Mouse (Mus musculus) G1E (cell line): ENCODE measurements around the gene Hyal3. TPM values are rescaled to one million over a fixed set of nuclear protein-coding genes. Genes with fewer than 3 reads are reported as not detected.

Experiments
- ATAC-seq: 2 replicates; pipeline ENCODE4 v1.8.0; 2016; ENCODE audit warnings: mild to moderate bottlenecking; ENCODE audit not compliant: insufficient number of reproducible peaks, poor library complexity, low FRiP score, severe bottlenecking; ENCODE audit errors: extremely low read depth
- DNase-seq: peaks from one replicate; pipeline ENCODE4 v3.0.0; 2012; ENCODE audit warnings: low spot score
- H3K27me3 ChIP-seq: 2 replicates; pipeline ENCODE4 v1.6.1; 2012; ENCODE audit warnings: mild to moderate bottlenecking, low read length, inconsistent platforms; ENCODE audit not compliant: insufficient read depth
- H3K36me3 ChIP-seq: replicated peaks from 2 replicates; pipeline ENCODE3; 2012; ENCODE audit warnings: mild to moderate bottlenecking, inconsistent platforms
- H3K4me1 ChIP-seq: 2 replicates; pipeline ENCODE4 v1.6.1; 2012; ENCODE audit warnings: low read depth, low read length, inconsistent platforms, mixed read lengths; ENCODE audit not compliant: insufficient read depth
- H3K4me3 ChIP-seq: 2 replicates; pipeline ENCODE4 v1.5.1; 2012; ENCODE audit warnings: low read depth, mild to moderate bottlenecking, inconsistent platforms, low read length, moderate library complexity, mixed read lengths
- H3K9me3 ChIP-seq: replicated peaks from 2 replicates; pipeline ENCODE4 v1.6.1; 2012; ENCODE audit warnings: inconsistent platforms
- CTCF ChIP-seq: IDR thresholded peaks from 2 replicates; pipeline ENCODE4 v1.5.1; 2012; ENCODE audit warnings: low read depth, low read length, inconsistent platforms, mixed read lengths
- GATA1 ChIP-seq: IDR thresholded peaks from 2 replicates; pipeline ENCODE4 v1.6.1; 2012; ENCODE audit warnings: borderline replicate concordance, low read length, inconsistent platforms, mixed read lengths
- GATA2 ChIP-seq: IDR thresholded peaks from 2 replicates; pipeline ENCODE4 v1.6.1; 2012; ENCODE audit warnings: low read depth, low read length, inconsistent platforms, borderline replicate concordance
- POLR2AphosphoS5 ChIP-seq: IDR thresholded peaks from 2 replicates; pipeline ENCODE4 v1.6.1; 2012; ENCODE audit warnings: low read depth, low read length, inconsistent platforms; ENCODE audit not compliant: insufficient replicate concordance
- TAL1 ChIP-seq: conservative IDR thresholded peaks from 2 replicates; pipeline ENCODE4 v1.6.1; 2012; ENCODE audit warnings: low read depth, low read length, inconsistent platforms, mixed read lengths
- polyA plus RNA-seq: library from polyadenylated mRNA; stranded (reverse); fragments of >175 nt; gene quantifications from 2 replicates; pipeline ENCODE4 v1.2.3, GENCODE M21; 2012
- total RNA-seq, 2 experiments: library from RNA; stranded (forward) in 1 of 2; stranded (reverse) in 1 of 2; fragments of 200-1000 nt in 1 of 2; fragments of >200 nt in 1 of 2; fragmentation: Nextera tagmentation in 1 of 2; gene quantifications; 2 replicates each; pipeline ENCODE4 v1.2.3; 2014 to 2017

The Hyal3 gene
- total and polyA plus RNA-seq, 3 experiments: 0.53 to 4.6 (median 1.4) TPM

- H3K4me1 ChIP-seq: peaks cover 97% of the 10 kb centered on the region
- peak overlapping the region; percentile 67 for H3K4me3 ChIP-seq
Observed at GRCm38 (mm10) chr9:107629411-107629730, 48.8 kb downstream of the Hyal3 start.

GRCm38 (mm10) chr9:107629901-107630425, 49.3 kb downstream of the Hyal3 start:
- no peak for ATAC-seq
- no peak for TF ChIP-seq POLR2AphosphoS5
- no peak for TF ChIP-seq CTCF
- no peak for TF ChIP-seq TAL1
- TF ChIP-seq GATA2: no peak
- no peak for TF ChIP-seq GATA1
- H3K4me3 ChIP-seq: peak overlapping the region; percentile 67
- DNase-seq: no peak
- peaks cover 84% of the 10 kb centered on the region for H3K36me3 ChIP-seq
- peaks cover 93% of the 10 kb centered on the region for H3K4me1 ChIP-seq
- H3K27me3 ChIP-seq: no peaks in the 10 kb centered on the region
- no peaks in the 10 kb centered on the region for H3K9me3 ChIP-seq

More at GRCm38 (mm10) chr9:107629411-107629730, 48.8 kb downstream of the Hyal3 start:
- Histone ChIP-seq H3K9me3 (no peaks in the 10 kb centered on the region), H3K27me3 (no peaks in the 10 kb centered on the region), H3K36me3 (peaks cover 90% of the 10 kb centered on the region)
- no peak for ATAC-seq
- no peak for TF ChIP-seq CTCF
- DNase-seq: no peak

GRCm38 (mm10) chr9:107630576-107630975, 50.0 kb downstream of the Hyal3 start:
- DNase-seq: no peak
- TF ChIP-seq TAL1 (no peak), CTCF (no peak), GATA2 (no peak), GATA1 (no peak), POLR2AphosphoS5 (no peak)
- H3K4me1 ChIP-seq: peaks cover 90% of the 10 kb centered on the region
- no peak for ATAC-seq
- H3K27me3 ChIP-seq: no peaks in the 10 kb centered on the region
- no peaks in the 10 kb centered on the region for H3K9me3 ChIP-seq
- peaks cover 78% of the 10 kb centered on the region for H3K36me3 ChIP-seq
- H3K4me3 ChIP-seq: peak overlapping the region; percentile 47; the same call in 1 of the 2 replicates

- peaks cover 70% of the 10 kb centered on the region for H3K36me3 ChIP-seq
- ATAC-seq: no peak
- H3K27me3 ChIP-seq: no peaks in the 10 kb centered on the region
- no peak for TF ChIP-seq GATA1
- TF ChIP-seq GATA2: no peak
- no peak for TF ChIP-seq TAL1
- TF ChIP-seq CTCF: no peak
- TF ChIP-seq POLR2AphosphoS5: no peak
- peaks cover 90% of the 10 kb centered on the region for H3K4me1 ChIP-seq
- DNase-seq: no peak
- no peaks in the 10 kb centered on the region for H3K9me3 ChIP-seq
- H3K4me3 ChIP-seq: no peak overlapping the region
Observed at GRCm38 (mm10) chr9:107631311-107631826, 50.8 kb downstream of the Hyal3 start.

- H3K9me3 ChIP-seq: no peaks in the 10 kb centered on the region
- no peak for ATAC-seq
- no peak overlapping the region; the same call in 1 of the 2 replicates for H3K4me3 ChIP-seq
- DNase-seq: no peak
- TF ChIP-seq CTCF (no peak), GATA1 (no peak), GATA2 (no peak), POLR2AphosphoS5 (no peak), TAL1 (no peak)
- peaks cover 65% of the 10 kb centered on the region for H3K36me3 ChIP-seq
- H3K4me1 ChIP-seq: peaks cover 88% of the 10 kb centered on the region
- H3K27me3 ChIP-seq: no peaks in the 10 kb centered on the region
Observed at GRCm38 (mm10) chr9:107631861-107632260, 51.2 kb downstream of the Hyal3 start.

GRCm38 (mm10) chr9:107632478-107632877, 51.9 kb downstream of the Hyal3 start:
- DNase-seq: no peak
- Histone ChIP-seq H3K9me3 (no peaks in the 10 kb centered on the region), H3K27me3 (no peaks in the 10 kb centered on the region), H3K36me3 (peaks cover 59% of the 10 kb centered on the region), H3K4me3 (peak overlapping the region; percentile 85), H3K4me1 (peaks cover 87% of the 10 kb centered on the region)
- ATAC-seq: no peak
- no peak for TF ChIP-seq GATA2
- no peak for TF ChIP-seq POLR2AphosphoS5
- TF ChIP-seq CTCF: no peak
- no peak for TF ChIP-seq GATA1
- no peak for TF ChIP-seq TAL1

- Histone ChIP-seq H3K4me3 (peak overlapping the region; percentile 85), H3K4me1 (peaks cover 80% of the 10 kb centered on the region), H3K36me3 (peaks cover 52% of the 10 kb centered on the region), H3K9me3 (no peaks in the 10 kb centered on the region), H3K27me3 (no peaks in the 10 kb centered on the region)
- DNase-seq: peak; percentile 78
- peak; percentile 29; the same call in 1 of the 2 replicates for ATAC-seq
- TF ChIP-seq GATA1: no peak
- no peak for TF ChIP-seq CTCF
Observed at GRCm38 (mm10) chr9:107633091-107633660, 52.6 kb downstream of the Hyal3 start.
